Mouse (Mus musculus) MEL-GATA-1-ER (cell line): Measurements from ENCODE around the gene Cfap74.

Source experiments
- DNase-seq: peaks from one replicate; pipeline ENCODE4 v3.0.0-alpha.2; 2012; ENCODE audit warnings: low read depth; ENCODE audit errors: extremely low read depth

Gene Cfap74

GRCm38 (mm10) chr4:155494891-155495290 lies 85.9 kb downstream of the Cfap74 start:
- no peak for DNase-seq

- no peak for DNase-seq
Observed at GRCm38 (mm10) chr4:155497963-155498362, 89.0 kb downstream of the Cfap74 start.

DNA sequence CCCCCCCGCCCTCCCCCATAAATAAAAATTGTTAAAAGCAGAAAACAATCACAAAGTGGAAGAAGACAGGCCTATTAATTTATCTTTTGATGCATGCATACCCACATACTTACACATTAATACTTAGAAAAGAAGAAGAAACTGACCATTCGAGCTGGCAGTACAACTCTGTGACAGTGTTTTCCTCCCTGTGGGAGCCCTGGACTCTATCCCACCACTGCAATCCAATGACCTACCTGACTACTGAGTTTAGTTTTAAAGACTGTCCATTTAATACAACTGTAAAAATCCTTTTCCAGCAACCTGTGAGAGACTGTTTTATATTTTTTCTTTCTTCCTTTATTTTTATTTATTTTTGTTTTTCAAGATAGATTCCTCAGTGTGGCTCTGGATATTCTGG lies 92.1 kb downstream of the Cfap74 start:
- DNase-seq: no peak

DNA sequence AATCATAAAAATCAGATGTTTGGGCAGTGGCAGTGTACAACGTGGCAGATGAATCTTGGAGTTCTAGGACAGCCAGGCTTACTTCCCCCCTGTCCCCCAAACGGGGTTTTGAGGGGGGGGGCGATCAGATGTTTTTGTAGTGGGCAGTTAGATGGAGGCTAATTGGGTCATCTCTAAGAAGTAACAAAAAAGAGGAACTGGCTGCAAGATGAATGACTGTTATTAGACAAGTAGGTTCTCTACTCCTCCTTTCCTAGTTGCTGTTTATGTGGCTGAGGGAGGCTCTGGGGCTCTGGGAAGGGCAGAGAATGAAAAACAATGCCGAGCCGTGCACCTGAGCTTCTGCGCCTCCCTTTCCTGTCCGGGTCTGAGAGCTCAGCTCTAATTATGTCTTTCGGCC lies 96.1 kb downstream of the Cfap74 start:
- no peak for DNase-seq

- no peak for DNase-seq
Observed at GRCm38 (mm10) chr4:155505671-155506295, 96.8 kb downstream of the Cfap74 start.

GRCm38 (mm10) chr4:155508614-155509013 lies 99.6 kb downstream of the Cfap74 start:
- DNase-seq: no peak

DNA sequence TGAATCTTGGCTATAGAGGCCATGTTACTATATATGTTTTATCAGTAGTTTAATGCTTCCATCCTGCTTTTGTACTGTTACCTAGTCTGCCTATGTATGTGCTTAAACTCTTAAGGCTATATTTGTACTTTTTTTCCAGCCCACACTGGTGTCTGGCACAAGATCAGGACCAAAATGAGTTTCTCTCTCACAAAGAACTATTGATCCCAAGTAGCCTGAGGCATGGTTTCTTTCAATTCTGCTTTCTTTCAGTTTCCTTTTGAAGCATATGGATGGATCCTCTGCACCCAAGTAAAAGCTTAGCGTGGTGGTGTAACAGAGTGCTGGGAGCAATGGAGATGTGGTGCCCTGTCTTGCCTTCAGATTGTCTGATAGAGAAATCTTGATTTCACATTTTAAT lies 102.0 kb downstream of the Cfap74 start:
- no peak for DNase-seq

DNA sequence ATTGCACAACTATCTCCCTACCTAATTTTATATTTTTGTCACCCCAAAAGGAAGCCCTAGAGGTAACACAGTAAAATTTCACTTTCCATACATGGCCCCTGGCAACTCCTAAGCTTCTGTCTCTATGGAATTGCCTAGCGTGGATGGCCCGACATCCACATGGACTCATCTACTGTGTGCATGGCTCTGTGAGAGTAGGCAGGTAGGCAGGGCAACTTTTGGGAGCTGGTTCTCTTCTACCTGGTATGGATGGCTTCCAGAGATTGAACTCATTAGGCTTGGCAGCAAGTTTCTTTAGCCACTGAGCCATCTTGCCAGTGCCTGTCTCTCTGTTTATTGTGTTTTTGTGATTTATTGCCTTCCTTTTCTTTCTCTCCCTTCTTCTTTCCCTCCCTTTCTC lies 105.8 kb downstream of the Cfap74 start:
- DNase-seq: no peak
